Mouse (Mus musculus): ENCODE data around the gene Atp2b4. TPM values are rescaled to one million over a fixed set of nuclear protein-coding genes. Genes with fewer than 3 reads are reported as not detected.

Atp2b4 gene
- polyA plus RNA-seq, 1 experiment from 2014 or later = 9.9 TPM

DNA sequence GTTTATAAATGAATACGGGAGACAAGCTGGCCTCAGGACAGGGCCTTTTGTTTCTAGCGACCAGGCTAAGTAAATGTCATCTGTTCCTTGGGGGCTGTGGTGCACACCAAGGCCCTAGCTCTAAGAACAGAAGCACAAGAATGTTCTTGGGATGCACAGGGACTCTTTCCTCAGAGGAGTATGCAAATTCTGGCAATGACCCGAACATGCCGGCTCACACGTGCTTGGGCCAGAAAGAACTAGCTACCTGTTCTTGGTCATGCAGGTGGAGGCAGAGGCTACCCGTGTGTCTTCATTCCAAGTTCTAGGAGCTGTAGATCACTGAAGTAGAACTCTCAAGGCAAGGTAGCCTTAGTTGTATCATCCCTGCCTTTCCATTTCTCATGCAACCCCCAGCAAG is 59.7 kb downstream of the Atp2b4 start:
- H3K4me3 ChIP-seq (ENCODE audit: low read depth, low read length) = no peak overlapping the region
- H3K27ac ChIP-seq (ENCODE audit: low read depth) = no peak overlapping the region
- no peaks in the 10 kb centered on the region for H3K27me3 ChIP-seq (ENCODE audit: insufficient read depth, low read length)
- H3K9ac ChIP-seq (replicated peaks) = no peak overlapping the region
- peaks cover 32% of the 10 kb centered on the region for H3K36me3 ChIP-seq (replicated peaks; ENCODE audit: insufficient read depth, low read length)
- WGBS (ENCODE audit: insufficient replicate concordance) = 90% methylated on average over 6 of the region's 6 CpGs
- DNase-seq = no peak
- no peak for TF ChIP-seq CTCF (IDR thresholded peaks at IDR 0.05; ENCODE audit: low read depth)
- no peak for TF ChIP-seq EP300 (IDR thresholded peaks at IDR 0.05; ENCODE audit: low read depth)
- peaks cover 10% of the 10 kb centered on the region for H3K4me1 ChIP-seq (ENCODE audit: insufficient read depth)
- no peak overlapping the region for H3K4me2 ChIP-seq (ENCODE audit: low read depth, low read length)
- H3K9me3 ChIP-seq (ENCODE audit: low read length) = no peaks in the 10 kb centered on the region
- ATAC-seq = no peak

DNA sequence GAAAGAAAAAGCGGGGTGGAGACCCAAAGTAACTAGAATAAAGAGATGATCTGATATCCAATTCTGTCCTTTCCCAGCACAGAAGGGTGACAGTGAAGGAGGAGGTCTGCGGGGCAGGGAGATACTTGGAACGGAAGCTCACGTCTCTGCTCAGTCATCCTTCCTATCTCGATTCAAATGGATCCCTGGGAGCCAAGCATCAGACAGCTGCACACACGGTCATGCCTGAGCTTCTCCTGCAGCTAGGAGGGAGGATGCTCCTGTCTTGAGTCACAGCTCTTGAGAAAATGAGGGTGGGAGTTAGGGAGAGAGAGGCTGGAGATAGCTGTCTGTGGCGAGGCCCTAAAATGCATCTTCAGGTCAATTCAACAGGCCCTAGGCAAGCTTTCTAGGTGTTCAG is 64.2 kb downstream of the Atp2b4 start:
- no peak overlapping the region for H3K4me2 ChIP-seq (ENCODE audit: low read depth, low read length)
- TF ChIP-seq EP300 (IDR thresholded peaks at IDR 0.05; ENCODE audit: low read depth) = no peak
- TF ChIP-seq CTCF (IDR thresholded peaks at IDR 0.05; ENCODE audit: low read depth) = no peak
- peaks cover 65% of the 10 kb centered on the region for H3K36me3 ChIP-seq (replicated peaks; ENCODE audit: insufficient read depth, low read length)
- no peaks in the 10 kb centered on the region for H3K4me1 ChIP-seq (ENCODE audit: insufficient read depth)
- 69% methylated on average over 7 of the region's 7 CpGs for WGBS (ENCODE audit: insufficient replicate concordance)
- ATAC-seq = 0 out of 2 replicates have a peak, but pooled peaks have one; percentile 5
- no peak overlapping the region for H3K4me3 ChIP-seq (ENCODE audit: low read depth, low read length)
- no peak overlapping the region for H3K9ac ChIP-seq (replicated peaks)
- H3K27ac ChIP-seq (ENCODE audit: low read depth) = no peak overlapping the region
- no peak for DNase-seq
- H3K27me3 ChIP-seq (ENCODE audit: insufficient read depth, low read length) = no peaks in the 10 kb centered on the region
- H3K9me3 ChIP-seq (ENCODE audit: low read length) = no peaks in the 10 kb centered on the region

DNA sequence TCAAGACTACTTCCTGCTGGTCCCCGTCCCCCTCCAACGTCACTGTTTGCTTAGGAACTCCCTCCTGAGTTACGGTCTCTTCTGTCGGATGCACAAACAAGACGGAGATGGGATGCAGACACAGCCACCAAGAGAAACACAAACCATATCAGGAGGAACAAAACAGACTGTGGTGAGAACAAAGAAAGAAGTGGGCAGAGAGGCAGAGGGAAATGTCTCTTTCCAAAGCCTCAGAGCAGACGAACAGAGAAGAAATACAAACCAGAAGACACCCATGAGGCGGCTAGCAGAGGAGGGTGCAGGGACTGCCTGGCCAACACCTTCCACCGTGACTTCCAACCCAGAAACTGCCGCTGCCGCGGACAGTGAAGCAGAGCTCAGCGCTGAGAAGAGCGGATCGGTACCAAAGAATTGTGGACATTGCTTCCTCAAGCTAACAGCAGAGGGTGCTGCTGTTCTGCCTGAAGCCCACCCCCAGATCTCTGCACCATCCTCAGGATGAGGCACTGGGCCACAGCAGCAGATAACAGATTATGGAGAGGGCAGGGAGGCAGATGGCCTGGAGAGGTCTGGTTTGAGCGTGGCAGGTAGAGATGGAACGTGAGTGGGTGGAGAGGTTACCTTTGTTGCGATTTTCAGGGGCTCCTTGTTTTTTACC is 64.7 kb downstream of the Atp2b4 start:
- Histone ChIP-seq H3K36me3 (replicated peaks; ENCODE audit: insufficient read depth, low read length) (peaks cover 68% of the 10 kb centered on the region), H3K9ac (replicated peaks) (no peak overlapping the region), H3K9me3 (ENCODE audit: low read length) (no peaks in the 10 kb centered on the region), H3K27me3 (ENCODE audit: insufficient read depth, low read length) (no peaks in the 10 kb centered on the region), H3K27ac (ENCODE audit: low read depth) (no peak overlapping the region), H3K4me1 (ENCODE audit: insufficient read depth) (no peaks in the 10 kb centered on the region), H3K4me2 (ENCODE audit: low read depth, low read length) (no peak overlapping the region), H3K4me3 (ENCODE audit: low read depth, low read length) (no peak overlapping the region)
- DNase-seq = peak; percentile 61
- TF ChIP-seq CTCF (IDR thresholded peaks at IDR 0.05; ENCODE audit: low read depth) (peak; percentile 95), EP300 (IDR thresholded peaks at IDR 0.05; ENCODE audit: low read depth) (no peak)
- ATAC-seq = peak; percentile 64
- WGBS (ENCODE audit: insufficient replicate concordance) = 39% methylated on average over 17 of the region's 17 CpGs

- DNase-seq (no peak), ATAC-seq (no peak)
- Histone ChIP-seq H3K4me3 (ENCODE audit: low read depth, low read length) (no peak overlapping the region), H3K27ac (ENCODE audit: low read depth) (no peak overlapping the region), H3K27me3 (ENCODE audit: insufficient read depth, low read length) (no peaks in the 10 kb centered on the region), H3K4me2 (ENCODE audit: low read depth, low read length) (no peak overlapping the region), H3K36me3 (replicated peaks; ENCODE audit: insufficient read depth, low read length) (peaks cover 82% of the 10 kb centered on the region), H3K4me1 (ENCODE audit: insufficient read depth) (no peaks in the 10 kb centered on the region), H3K9me3 (ENCODE audit: low read length) (no peaks in the 10 kb centered on the region), H3K9ac (replicated peaks) (no peak overlapping the region)
- TF ChIP-seq EP300 (IDR thresholded peaks at IDR 0.05; ENCODE audit: low read depth) (no peak), CTCF (IDR thresholded peaks at IDR 0.05; ENCODE audit: low read depth) (no peak)
- 86% methylated on average over 11 of the region's 11 CpGs for whole genome bisulfite sequencing (ENCODE audit: insufficient replicate concordance)
Measured at GRCm38 (mm10) chr1:133732814-133733213, 68.0 kb downstream of the Atp2b4 start.

- Histone ChIP-seq H3K27me3 (ENCODE audit: insufficient read depth, low read length) (no peaks in the 10 kb centered on the region), H3K4me3 (ENCODE audit: low read depth, low read length) (no peak overlapping the region), H3K9me3 (ENCODE audit: low read length) (no peaks in the 10 kb centered on the region), H3K4me2 (ENCODE audit: low read depth, low read length) (no peak overlapping the region), H3K4me1 (ENCODE audit: insufficient read depth) (no peaks in the 10 kb centered on the region), H3K27ac (ENCODE audit: low read depth) (no peak overlapping the region), H3K9ac (replicated peaks) (no peak overlapping the region), H3K36me3 (replicated peaks; ENCODE audit: insufficient read depth, low read length) (peaks cover 68% of the 10 kb centered on the region)
- no peak for ATAC-seq
- 56% methylated on average over 7 of the region's 7 CpGs for WGBS (ENCODE audit: insufficient replicate concordance)
- TF ChIP-seq CTCF (IDR thresholded peaks at IDR 0.05; ENCODE audit: low read depth) = no peak
- TF ChIP-seq EP300 (IDR thresholded peaks at IDR 0.05; ENCODE audit: low read depth) = no peak
- DNase-seq = no peak
Measured at GRCm38 (mm10) chr1:133728339-133728738, 72.5 kb downstream of the Atp2b4 start.

- DNase-seq = no peak
- no peaks in the 10 kb centered on the region for H3K4me1 ChIP-seq (ENCODE audit: insufficient read depth)
- no peak overlapping the region for H3K9ac ChIP-seq (replicated peaks)
- no peak overlapping the region for H3K4me2 ChIP-seq (ENCODE audit: low read depth, low read length)
- H3K36me3 ChIP-seq (replicated peaks; ENCODE audit: insufficient read depth, low read length) = peaks cover 22% of the 10 kb centered on the region
- H3K27me3 ChIP-seq (ENCODE audit: insufficient read depth, low read length) = no peaks in the 10 kb centered on the region
- TF ChIP-seq CTCF (IDR thresholded peaks at IDR 0.05; ENCODE audit: low read depth) (no peak), EP300 (IDR thresholded peaks at IDR 0.05; ENCODE audit: low read depth) (no peak)
- 95% methylated on average over 7 of the region's 7 CpGs for WGBS (ENCODE audit: insufficient replicate concordance)
- no peak overlapping the region for H3K27ac ChIP-seq (ENCODE audit: low read depth)
- no peaks in the 10 kb centered on the region for H3K9me3 ChIP-seq (ENCODE audit: low read length)
- H3K4me3 ChIP-seq (ENCODE audit: low read depth, low read length) = no peak overlapping the region
- no peak for ATAC-seq
Measured at GRCm38 (mm10) chr1:133720342-133720741, 80.5 kb downstream of the Atp2b4 start.
